Mouse (Mus musculus): ENCODE measurements around the gene Slc16a9. TPM values are rescaled to one million over a fixed set of nuclear protein-coding genes. Genes with fewer than 3 reads are reported as not detected.

Slc16a9 gene
- polyA plus RNA-seq, 1 experiment from 2014 or later: 2.4 TPM

Other genes starting within 250 kb of the Slc16a9 start
- gene Ccdc6, start 148.0 kb upstream of the Slc16a9 start, polyA plus RNA-seq (2015; fragmentation: Nextera tagmentation; extraction: Ambion mirVana): 13.5 and 15.2 TPM in 2 replicates
- 23.9 and 30.1 TPM in 2 replicates for gene Mrln, start 40.4 kb upstream of the Slc16a9 start, polyA plus RNA-seq (2015; fragmentation: Nextera tagmentation; extraction: Ambion mirVana)
- 13.1 and 13.6 TPM in 2 replicates for gene Fam13c, start 195.4 kb downstream of the Slc16a9 start, polyA plus RNA-seq (2015; fragmentation: Nextera tagmentation; extraction: Ambion mirVana)